Mouse (Mus musculus): Measurements from ENCODE around the gene Ankib1. TPM values are rescaled to one million over a fixed set of nuclear protein-coding genes. Genes with fewer than 3 reads are reported as not detected.
"Not testable (repeated sequence)": the region's sequence is repeated elsewhere in the genome, so short reads cannot be mapped to it uniquely, and the experiment has no call there.

The Ankib1 gene
- total RNA-seq, 4 experiments from 2014 or later: 64.7 to 83.4 (median 71.4) TPM

- DNase-seq: no peak
These were observed 79.3 kb downstream of the Ankib1 start for GRCm38 (mm10) chr5:3723415-3723814.

- no peak for DNase-seq
These were observed 79.9 kb downstream of the Ankib1 start for GRCm38 (mm10) chr5:3722873-3723272.

DNA sequence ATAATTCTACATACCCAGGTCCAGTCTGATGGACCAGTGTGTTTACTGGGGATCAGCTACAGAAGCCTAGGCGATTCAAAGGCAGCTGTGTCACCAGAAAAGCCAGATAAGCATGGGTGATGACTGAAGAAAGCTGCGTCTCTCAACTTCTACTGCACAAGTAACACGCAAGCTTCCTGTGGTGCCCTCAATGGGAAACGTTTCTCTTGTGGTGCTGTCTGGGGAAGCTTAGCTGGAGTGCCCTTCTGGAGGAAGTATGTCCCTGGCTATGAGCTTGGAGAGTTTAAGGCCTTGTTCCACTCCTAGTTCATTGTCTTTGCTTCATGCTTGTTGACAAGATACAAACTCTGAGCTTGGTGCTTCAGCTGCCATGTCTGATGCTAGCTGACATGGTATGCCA lies 83.4 kb downstream of the Ankib1 start:
- no peak for DNase-seq

GRCm38 (mm10) chr5:3715800-3716199 lies 86.9 kb downstream of the Ankib1 start:
- DNase-seq: no peak

- DNase-seq: no peak
These were observed 100.5 kb downstream of the Ankib1 start for GRCm38 (mm10) chr5:3702180-3702579.

DNA sequence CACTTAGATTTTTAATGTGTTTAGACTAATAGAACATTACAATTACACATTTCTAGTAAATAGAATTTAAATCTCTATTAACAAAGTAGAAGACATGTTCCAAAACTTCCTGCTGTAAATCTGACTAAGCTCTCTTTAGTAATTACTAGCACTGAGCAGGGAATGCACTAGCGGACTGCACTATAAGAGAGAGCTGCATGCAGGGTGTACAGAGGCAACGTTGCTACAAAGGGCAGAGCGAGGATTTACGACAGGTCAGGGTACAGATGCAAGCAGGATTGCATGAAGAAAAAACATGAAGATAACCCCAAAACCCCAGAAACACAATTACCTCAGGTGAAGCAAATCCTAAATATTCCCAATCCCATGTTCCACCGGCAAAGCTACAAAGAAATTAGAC lies 102.7 kb downstream of the Ankib1 start:
- no peak for DNase-seq

GRCm38 (mm10) chr5:3696031-3696430 lies 106.7 kb downstream of the Ankib1 start:
- DNase-seq: no peak

DNA sequence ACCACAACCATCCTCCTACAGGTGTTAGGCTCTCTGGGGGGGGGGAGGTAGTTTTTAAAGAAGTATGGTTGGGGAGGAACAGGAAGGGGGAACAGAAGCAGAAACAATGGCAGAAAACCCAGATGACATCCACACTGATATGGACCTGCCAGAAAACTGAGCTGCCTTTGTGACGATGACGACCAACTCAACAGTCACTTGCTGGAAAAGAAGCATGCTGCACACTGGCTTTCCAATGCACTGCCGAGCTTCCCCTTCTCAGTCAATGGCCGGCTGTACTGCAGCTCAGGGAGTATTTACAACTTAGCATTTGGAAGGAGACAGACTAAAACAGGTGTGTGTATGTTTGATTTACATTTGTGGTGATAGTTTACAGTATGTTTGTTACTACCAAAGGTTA lies 107.5 kb downstream of the Ankib1 start:
- no peak for DNase-seq

DNA sequence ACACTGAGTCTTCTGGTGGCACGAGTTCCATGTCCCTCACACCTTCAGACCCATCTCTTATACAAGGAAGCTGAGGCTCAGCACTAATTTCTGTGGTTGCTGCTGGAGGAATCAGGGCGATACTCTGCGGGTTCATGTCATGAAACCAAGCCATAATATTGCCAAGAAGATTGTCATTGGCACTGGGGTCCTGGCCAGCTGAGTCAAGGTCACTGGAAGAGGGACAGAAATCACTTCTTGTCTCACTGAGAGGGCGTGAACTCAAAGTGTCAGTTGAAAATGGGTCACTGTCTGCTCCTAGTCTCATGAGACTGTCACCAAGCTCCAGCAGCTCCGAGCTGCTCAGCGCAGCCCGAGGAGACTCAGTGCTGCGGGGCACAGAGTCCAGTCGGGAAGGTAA lies 109.8 kb downstream of the Ankib1 start:
- peak; percentile 29 for DNase-seq

GRCm38 (mm10) chr5:3691283-3691682 lies 111.4 kb downstream of the Ankib1 start:
- DNase-seq: no peak

DNA sequence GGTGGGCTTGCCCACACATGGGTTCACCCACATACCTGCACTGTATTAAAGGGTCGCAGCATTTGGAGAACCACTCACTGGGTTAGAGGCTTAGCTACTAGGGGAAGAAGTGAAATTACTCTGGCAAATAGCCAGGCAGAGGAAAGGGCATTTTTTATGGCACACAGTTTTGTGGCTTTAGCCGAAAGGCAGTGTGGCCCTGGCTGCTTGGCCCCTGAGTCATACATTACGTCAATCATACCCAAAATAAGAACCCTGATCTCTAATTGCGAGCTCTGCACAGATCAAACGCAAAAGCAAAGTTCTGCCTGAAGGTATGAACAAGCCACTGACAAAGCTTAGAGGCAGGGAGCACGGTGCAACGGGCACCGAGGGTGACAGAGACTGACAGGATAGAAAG lies 114.4 kb downstream of the Ankib1 start:
- DNase-seq: peak; percentile 75

DNA sequence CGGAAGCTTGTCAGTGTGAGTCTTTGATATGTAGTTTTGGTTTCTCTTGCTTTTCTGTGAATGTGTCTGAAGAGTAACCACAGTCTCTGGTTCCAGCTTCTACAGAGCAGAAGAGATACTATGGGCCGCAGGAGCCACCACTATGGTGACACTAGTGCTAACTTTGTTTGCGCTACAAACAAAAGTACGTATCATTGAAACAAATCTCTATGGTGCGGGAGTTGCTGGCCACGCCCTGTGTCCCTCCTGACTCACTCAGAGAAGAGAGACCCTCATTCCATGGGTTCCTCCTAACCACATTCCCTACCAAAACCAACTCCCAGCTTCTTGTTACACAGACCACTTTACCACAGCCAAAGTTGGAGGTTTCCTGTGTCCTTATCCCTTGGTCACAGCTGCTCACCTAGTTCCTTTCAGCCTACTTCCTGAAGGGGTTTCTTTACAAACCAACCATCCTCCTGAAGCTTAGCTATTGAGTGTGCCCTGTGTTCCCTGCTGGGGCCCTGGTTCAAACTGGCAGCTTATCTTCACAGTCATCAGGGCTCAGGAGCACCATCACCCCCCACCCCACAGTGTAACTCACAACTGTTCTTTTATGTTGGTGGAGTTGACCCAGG lies 132.7 kb downstream of the Ankib1 start:
- no peak for DNase-seq

- no peak for DNase-seq
These were observed 136.1 kb downstream of the Ankib1 start for GRCm38 (mm10) chr5:3666585-3666984.

GRCm38 (mm10) chr5:3665225-3665624 lies 137.5 kb downstream of the Ankib1 start:
- DNase-seq: no peak

GRCm38 (mm10) chr5:3657085-3657484 lies 145.6 kb downstream of the Ankib1 start, which contains the start of gene Gatad1:
Gene Gatad1, minus strand, starts transcription at chr5:3657185.
- DNase-seq: no peak

- no peak for DNase-seq
These were observed 148.9 kb downstream of the Ankib1 start for GRCm38 (mm10) chr5:3653801-3654200.

DNA sequence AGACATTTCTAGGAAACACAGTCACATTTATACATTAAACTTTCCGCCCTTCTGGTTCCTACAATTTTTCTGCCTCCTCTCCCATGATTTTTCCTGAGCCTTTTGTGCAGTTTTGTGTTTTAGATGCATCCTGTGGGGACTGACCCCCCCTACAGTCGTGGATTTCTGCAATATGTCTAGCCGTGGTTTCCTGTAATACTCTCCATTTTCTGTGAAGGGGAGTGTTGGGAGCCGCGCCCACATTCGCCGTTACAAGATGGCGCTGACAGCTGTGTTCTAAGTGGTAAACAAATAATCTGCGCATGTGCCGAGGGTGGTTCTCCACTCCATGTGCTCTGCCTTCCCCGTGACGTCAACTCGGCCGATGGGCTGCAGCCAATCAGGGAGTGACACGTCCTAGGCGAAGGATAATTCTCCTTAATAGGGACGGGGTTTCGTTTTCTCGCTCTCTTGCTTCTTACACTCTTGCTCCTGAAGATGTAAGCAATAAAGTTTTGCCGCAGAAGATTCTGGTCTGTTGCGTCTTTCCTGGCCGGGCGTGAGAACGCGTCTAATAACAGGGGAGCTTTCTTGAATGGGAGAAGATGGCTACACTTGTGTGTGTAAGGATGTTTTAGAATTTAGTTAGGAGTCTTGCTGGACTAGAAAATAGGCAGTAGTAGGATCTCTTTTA lies 149.7 kb downstream of the Ankib1 start:
- not testable (repeated sequence) for DNase-seq

DNA sequence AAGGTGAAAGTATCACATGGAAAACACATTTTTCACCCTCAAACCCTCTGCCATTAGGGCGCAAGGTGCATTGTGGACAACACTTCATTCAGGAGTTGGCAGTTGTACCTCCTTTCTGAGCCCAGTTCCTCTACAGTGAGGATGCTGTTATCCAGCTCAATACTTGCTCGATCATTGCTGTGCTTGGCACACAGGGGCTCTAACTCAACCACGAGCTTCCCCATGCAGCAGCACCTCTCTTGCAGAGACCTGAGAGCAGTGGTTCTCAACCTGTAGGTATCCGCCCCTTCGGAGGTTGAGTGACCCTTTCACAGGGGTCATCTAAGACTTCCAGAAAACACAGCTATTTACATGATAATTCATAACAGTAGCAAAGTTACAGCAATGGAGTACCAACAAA lies 151.1 kb downstream of the Ankib1 start:
- no peak for DNase-seq

DNA sequence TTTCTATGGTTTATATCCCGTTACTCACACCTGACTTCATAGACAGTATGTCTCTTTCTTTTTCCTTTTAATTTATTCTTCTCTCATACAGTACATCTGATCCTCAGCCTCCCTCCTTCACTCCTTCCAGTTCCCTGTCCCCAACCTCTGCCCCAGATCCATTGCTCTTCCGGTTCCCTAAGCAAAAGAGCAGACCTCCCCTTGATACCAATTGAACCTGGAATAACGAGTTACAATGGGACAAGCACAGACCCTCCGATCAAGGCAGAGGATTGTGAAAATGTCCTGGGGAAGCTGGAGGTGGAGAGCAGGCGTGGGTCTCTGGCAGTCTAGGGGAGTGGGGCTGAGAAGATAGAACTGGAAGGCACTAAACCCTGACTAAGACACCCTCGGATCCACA lies 151.8 kb downstream of the Ankib1 start, which contains the start of gene Tmbim7:
Gene Tmbim7 (plus strand): TSS at position 301 of the 400 bp plus-strand sequence.
- no peak for DNase-seq

DNA sequence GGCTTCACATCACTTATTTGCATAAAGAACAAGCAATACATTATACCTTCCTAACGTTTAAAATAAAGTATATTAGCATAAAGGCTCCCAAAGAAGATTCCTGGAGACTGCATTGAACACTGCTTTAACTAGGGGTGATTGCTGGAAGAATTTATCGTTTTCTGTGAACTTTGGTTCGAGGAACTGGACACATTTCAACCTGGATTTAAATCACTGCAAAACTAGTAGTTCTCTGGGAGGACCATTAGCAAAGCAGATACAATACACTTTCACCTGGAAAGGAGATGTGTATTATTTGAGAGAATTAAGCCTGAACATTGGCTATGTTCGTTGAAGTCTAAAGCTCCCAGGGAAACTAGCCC lies 153.9 kb downstream of the Ankib1 start:
- DNase-seq: no peak

- DNase-seq: no peak
These were observed 154.4 kb downstream of the Ankib1 start for GRCm38 (mm10) chr5:3648206-3648848.

GRCm38 (mm10) chr5:3647708-3648121 lies 155.0 kb downstream of the Ankib1 start:
- peak; percentile 89 for DNase-seq

DNA sequence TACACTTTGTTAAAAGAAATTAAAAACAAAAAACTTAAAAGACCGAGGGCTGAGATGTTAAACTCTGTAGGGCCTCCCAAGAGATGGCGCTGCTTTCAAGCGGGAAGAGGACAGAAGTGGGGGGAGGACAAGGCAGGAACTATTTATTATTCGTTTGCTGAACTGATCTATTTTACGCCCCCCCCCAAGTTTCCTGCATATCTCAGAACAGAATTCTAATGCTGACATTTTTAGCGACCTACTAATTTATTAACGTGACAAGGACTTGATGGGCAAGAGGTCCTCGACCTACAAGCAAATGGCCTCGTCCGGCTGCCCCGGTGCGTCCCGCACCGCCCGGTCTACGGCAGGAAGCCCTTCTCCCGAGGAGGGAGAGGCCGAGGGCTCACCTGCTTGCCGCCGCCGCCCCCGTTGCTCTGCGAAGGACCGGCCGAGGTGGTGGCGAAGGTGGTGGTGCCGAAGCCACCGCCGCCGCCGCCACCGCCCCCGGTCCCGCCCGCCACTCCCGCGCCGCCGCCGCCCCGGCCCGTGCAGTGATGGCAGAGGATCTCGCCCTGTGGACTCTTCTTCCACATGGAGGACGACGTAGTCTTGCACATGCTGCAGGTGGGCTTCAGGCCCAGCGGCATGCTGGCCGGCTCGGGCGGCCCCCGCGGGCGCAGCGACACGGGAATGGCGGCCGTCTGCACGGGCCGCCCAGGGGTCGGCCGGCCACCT lies 155.6 kb downstream of the Ankib1 start:
- peak; percentile 41 for DNase-seq

All from adrenal gland, adult 8-10 months (tissue).